Mouse (Mus musculus): Measurements from ENCODE around the gene Miox.

DNA sequence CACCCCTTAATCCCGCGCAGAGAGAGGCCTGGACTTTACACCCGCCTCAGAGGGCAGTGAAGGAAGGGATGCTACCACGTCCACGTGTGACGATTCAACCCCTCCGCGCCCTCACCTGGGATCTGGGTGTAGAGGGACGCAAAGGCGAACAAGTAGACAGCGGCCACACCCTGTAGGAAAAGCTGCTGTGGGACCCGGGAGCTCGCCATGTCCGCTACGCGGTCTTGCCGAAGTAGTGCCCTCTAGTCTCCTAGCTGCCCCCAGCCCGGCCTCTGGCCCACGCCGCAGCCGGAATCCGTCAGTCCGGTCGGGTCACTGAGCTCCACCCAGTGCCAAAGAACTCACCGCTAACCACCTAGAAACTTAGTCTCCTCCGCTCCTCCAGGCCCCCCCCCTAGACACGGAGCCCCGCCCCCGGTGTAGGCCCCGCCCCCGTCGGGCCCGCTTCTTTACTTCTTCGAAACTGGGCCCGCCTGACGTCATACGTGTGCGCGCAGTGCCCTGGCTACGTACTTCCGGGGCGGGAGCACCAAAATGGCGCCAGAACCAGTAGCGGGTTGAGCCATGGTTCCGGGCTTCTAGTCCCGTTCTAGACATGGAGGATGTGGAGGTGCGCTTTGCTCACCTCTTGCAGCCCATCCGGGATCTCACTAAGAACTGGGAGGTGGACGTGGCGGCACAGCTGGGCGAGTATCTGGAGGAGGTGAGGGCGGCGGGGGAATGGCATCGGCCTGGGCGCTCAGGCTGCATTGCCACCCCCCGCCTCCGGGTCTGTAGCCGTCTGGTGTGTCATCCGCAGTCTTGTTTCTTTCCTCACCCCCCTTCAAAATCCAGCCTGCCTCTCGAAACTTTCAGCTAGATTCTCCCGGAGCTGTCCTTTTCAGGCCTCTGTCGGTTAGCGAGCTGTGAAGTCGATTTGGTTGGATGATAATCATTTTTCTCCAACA, 21.3 kb downstream of the Miox start, which contains the start of the genes Lmf2 and Ncaph2:
- no peak for TF ChIP-seq CTCF (IDR thresholded peaks at IDR 0.05; ENCODE audit: low read depth)
- TF ChIP-seq EP300 (IDR thresholded peaks at IDR 0.05; ENCODE audit: low read depth): 0 out of 2 replicates have a peak, but pooled peaks have one; percentile 5

All from heart, postnatal 0 days (tissue).